Mouse (Mus musculus) lung, embryonic 15.5 days (tissue): ENCODE measurements around the gene Slc44a4. TPM values are rescaled to one million over a fixed set of nuclear protein-coding genes. Genes with fewer than 3 reads are reported as not detected.

ENCODE experiments used
- ATAC-seq: fragments of 200-750 bp; cut with Nextera tagmentation; 2 replicates; pipeline ENCODE4 v1.8.0; 2017; ENCODE audit warnings: moderate number of reproducible peaks, borderline replicate concordance; ENCODE audit not compliant: low FRiP score, low TSS enrichment; ENCODE audit errors: extremely low read depth
- H3K27ac ChIP-seq: fragments of 300-500 bp; sonication (generic); 2 replicates; pipeline ENCODE4 v1.5.1; 2015; ENCODE audit warnings: moderate library complexity, mild to moderate bottlenecking, inconsistent platforms
- H3K27me3 ChIP-seq: fragments of 300-500 bp; sonication (generic); 2 replicates; pipeline ENCODE4 v1.6.1; 2015; ENCODE audit warnings: inconsistent platforms
- H3K36me3 ChIP-seq: fragments of 300-500 bp; sonication (generic); 2 replicates; pipeline ENCODE4 v1.6.1; 2015; ENCODE audit warnings: inconsistent platforms
- H3K4me1 ChIP-seq: fragments of 300-500 bp; sonication (generic); 2 replicates; pipeline ENCODE4 v1.6.1; 2015; ENCODE audit warnings: inconsistent platforms
- H3K4me2 ChIP-seq: fragments of 300-500 bp; sonication (generic); 2 replicates; pipeline ENCODE4 v1.6.1; 2015; ENCODE audit warnings: inconsistent platforms, mild to moderate bottlenecking, moderate library complexity
- H3K4me3 ChIP-seq: fragments of 300-500 bp; sonication (generic); 2 replicates; pipeline ENCODE4 v1.5.1; 2015; ENCODE audit warnings: mild to moderate bottlenecking, inconsistent platforms
- H3K9ac ChIP-seq: fragments of 300-500 bp; sonication (generic); 2 replicates; pipeline ENCODE4 v1.6.1; 2015; ENCODE audit warnings: inconsistent platforms
- H3K9me3 ChIP-seq: fragments of 300-500 bp; sonication (generic); 2 replicates; pipeline ENCODE4 v1.6.1; 2016; ENCODE audit warnings: inconsistent platforms
- WGBS: fragments of 180-500 bp; shearing (Covaris S2); methylation state at CpG from one replicate; pipeline ENCODE4 v1.1.7; 2015; 5-methylcytosine and 5-hydroxymethylcytosine counted together
- polyA plus RNA-seq: library from polyadenylated mRNA; unstranded; fragments of >200 nt; fragmentation: Nextera tagmentation; extraction: Ambion mirVana; gene quantifications from 2 replicates; pipeline ENCODE4 v1.2.1, GENCODE M21; 2015

Gene Slc44a4
- polyA plus RNA-seq, 1 experiment from 2014 or later: 1.5 TPM

- H3K4me3 ChIP-seq: no peak overlapping the region
- no peak overlapping the region for H3K9ac ChIP-seq
- H3K27me3 ChIP-seq: no peaks in the 10 kb centered on the region
- no peak overlapping the region for H3K27ac ChIP-seq
- H3K4me2 ChIP-seq: no peak overlapping the region
- H3K4me1 ChIP-seq: peaks cover 12% of the 10 kb centered on the region
- peaks cover 8% of the 10 kb centered on the region; the same call in 1 of the 2 replicates for H3K36me3 ChIP-seq
- ATAC-seq: no peak
- 89% methylated on average over 2 of the region's 2 CpGs for WGBS
- no peaks in the 10 kb centered on the region for H3K9me3 ChIP-seq
Observed at GRCm38 (mm10) chr17:34891377-34891776, 22.9 kb upstream of the Slc44a4 start.

GRCm38 (mm10) chr17:34893072-34893824, 21.0 kb upstream of the Slc44a4 start:
- Histone ChIP-seq H3K36me3 (peaks cover 8% of the 10 kb centered on the region; the same call in 1 of the 2 replicates), H3K9ac (peak overlapping the region; percentile 82; the same call in 1 of the 2 replicates), H3K4me1 (peaks cover 18% of the 10 kb centered on the region), H3K4me3 (peak overlapping the region; percentile 81; the same call in 1 of the 2 replicates), H3K27me3 (no peaks in the 10 kb centered on the region), H3K4me2 (peak overlapping the region; percentile 78), H3K9me3 (no peaks in the 10 kb centered on the region), H3K27ac (peak overlapping the region; percentile 59)
- 72% methylated on average over 12 of the region's 12 CpGs for WGBS
- ATAC-seq: no peak

- Histone ChIP-seq H3K36me3 (peaks cover 8% of the 10 kb centered on the region; the same call in 1 of the 2 replicates), H3K27me3 (no peaks in the 10 kb centered on the region), H3K9ac (peak overlapping the region; percentile 82), H3K4me3 (peak overlapping the region; percentile 81), H3K27ac (peak overlapping the region; percentile 91), H3K9me3 (no peaks in the 10 kb centered on the region), H3K4me1 (peaks cover 18% of the 10 kb centered on the region), H3K4me2 (peak overlapping the region; percentile 78)
- 1% methylated on average over 30 of the region's 51 CpGs for WGBS
- peak; percentile 91 for ATAC-seq
Observed at GRCm38 (mm10) chr17:34894074-34894597, 20.1 kb upstream of the Slc44a4 start.

GRCm38 (mm10) chr17:34894801-34895530, 19.3 kb upstream of the Slc44a4 start:
- no peaks in the 10 kb centered on the region for H3K27me3 ChIP-seq
- peaks cover 8% of the 10 kb centered on the region; the same call in 1 of the 2 replicates for H3K36me3 ChIP-seq
- H3K27ac ChIP-seq: peak overlapping the region; percentile 91
- H3K9ac ChIP-seq: peak overlapping the region; percentile 82
- H3K9me3 ChIP-seq: no peaks in the 10 kb centered on the region
- 6% methylated on average over 49 of the region's 51 CpGs for WGBS
- peak overlapping the region; percentile 78 for H3K4me2 ChIP-seq
- peak overlapping the region; percentile 81 for H3K4me3 ChIP-seq
- peak; percentile 13 for ATAC-seq
- H3K4me1 ChIP-seq: peaks cover 19% of the 10 kb centered on the region

GRCm38 (mm10) chr17:34895724-34896123, 18.5 kb upstream of the Slc44a4 start:
- Histone ChIP-seq H3K36me3 (peaks cover 8% of the 10 kb centered on the region; the same call in 1 of the 2 replicates), H3K4me1 (peaks cover 26% of the 10 kb centered on the region), H3K27ac (peak overlapping the region; percentile 91), H3K9me3 (no peaks in the 10 kb centered on the region), H3K4me2 (peak overlapping the region; percentile 78), H3K9ac (peak overlapping the region; percentile 82; the same call in 1 of the 2 replicates), H3K4me3 (peak overlapping the region; percentile 81), H3K27me3 (no peaks in the 10 kb centered on the region)
- no peak for ATAC-seq
- 90% methylated on average over 15 of the region's 15 CpGs for WGBS

- no peak overlapping the region for H3K4me3 ChIP-seq
- H3K27me3 ChIP-seq: no peaks in the 10 kb centered on the region
- ATAC-seq: no peak
- no peak overlapping the region for H3K9ac ChIP-seq
- WGBS: 82% methylated on average over 17 of the region's 17 CpGs
- no peak overlapping the region for H3K4me2 ChIP-seq
- no peak overlapping the region for H3K27ac ChIP-seq
- no peaks in the 10 kb centered on the region for H3K9me3 ChIP-seq
- H3K36me3 ChIP-seq: peaks cover 11% of the 10 kb centered on the region
- peaks cover 26% of the 10 kb centered on the region for H3K4me1 ChIP-seq
Observed at GRCm38 (mm10) chr17:34896366-34896765, 17.9 kb upstream of the Slc44a4 start.

- H3K9me3 ChIP-seq: no peaks in the 10 kb centered on the region
- 11% methylated on average over 10 of the region's 10 CpGs for WGBS
- peaks cover 18% of the 10 kb centered on the region for H3K36me3 ChIP-seq
- H3K9ac ChIP-seq: peak overlapping the region; percentile 83
- no peaks in the 10 kb centered on the region for H3K27me3 ChIP-seq
- peak overlapping the region; percentile 73 for H3K4me2 ChIP-seq
- H3K27ac ChIP-seq: peak overlapping the region; percentile 99
- peak overlapping the region; percentile 94 for H3K4me3 ChIP-seq
- no peak for ATAC-seq
- peaks cover 26% of the 10 kb centered on the region for H3K4me1 ChIP-seq
Observed at GRCm38 (mm10) chr17:34897373-34898159, 16.7 kb upstream of the Slc44a4 start.

- peak within 1 kb of the TSS; percentile 99 for H3K27ac ChIP-seq
- under 1% methylated on average over 30 of the region's 44 CpGs for WGBS
- peaks cover 24% of the 10 kb centered on the region for H3K36me3 ChIP-seq
- H3K4me1 ChIP-seq: peaks cover 26% of the 10 kb centered on the region
- no peaks in the 10 kb centered on the region for H3K27me3 ChIP-seq
- H3K9ac ChIP-seq: peak within 1 kb of the TSS; percentile 83
- peak; percentile 63 for ATAC-seq
- no peaks in the 10 kb centered on the region for H3K9me3 ChIP-seq
- H3K4me2 ChIP-seq: peak within 1 kb of the TSS; percentile 73
- H3K4me3 ChIP-seq: peak within 1 kb of the TSS; percentile 94
Observed at GRCm38 (mm10) chr17:34898160-34898586, 16.1 kb upstream of the Slc44a4 start, which contains the start of the genes C2 and Ehmt2. Gene C2, minus strand, starts transcription at chr17:34898265. Gene Ehmt2, plus strand, starts transcription at chr17:34898469.

- H3K27me3 ChIP-seq: no peaks in the 10 kb centered on the region
- H3K4me2 ChIP-seq: peak overlapping the region; percentile 73
- peak overlapping the region; percentile 83 for H3K9ac ChIP-seq
- peaks cover 29% of the 10 kb centered on the region for H3K36me3 ChIP-seq
- peak overlapping the region; percentile 99 for H3K27ac ChIP-seq
- no peaks in the 10 kb centered on the region for H3K9me3 ChIP-seq
- peak overlapping the region; percentile 94 for H3K4me3 ChIP-seq
- ATAC-seq: 0 out of 2 replicates have a peak, but pooled peaks have one; percentile 1
- WGBS: 0% methylated on average over 20 of the region's 47 CpGs
- H3K4me1 ChIP-seq: peaks cover 26% of the 10 kb centered on the region
Observed at GRCm38 (mm10) chr17:34898706-34899052, 15.6 kb upstream of the Slc44a4 start.

GRCm38 (mm10) chr17:34899053-34899889, 15.0 kb upstream of the Slc44a4 start:
- WGBS: under 1% methylated on average over 32 of the region's 45 CpGs

More at GRCm38 (mm10) chr17:34899053-34899889, 15.0 kb upstream of the Slc44a4 start:
- Histone ChIP-seq H3K4me3 (peak overlapping the region; percentile 94), H3K9me3 (no peaks in the 10 kb centered on the region), H3K27me3 (no peaks in the 10 kb centered on the region), H3K9ac (peak overlapping the region; percentile 83), H3K4me1 (peaks cover 26% of the 10 kb centered on the region), H3K4me2 (peak overlapping the region; percentile 73), H3K27ac (peak overlapping the region; percentile 99), H3K36me3 (peaks cover 33% of the 10 kb centered on the region)
- peak; percentile 8; the same call in 1 of the 2 replicates for ATAC-seq
